Mouse (Mus musculus): ENCODE results near the gene Fosl2. TPM values are rescaled to one million over a fixed set of nuclear protein-coding genes. Genes with fewer than 3 reads are reported as not detected.

Fosl2 gene
- polyA plus RNA-seq, 1 experiment from 2014 or later: 0.55 TPM

- ATAC-seq: no peak
- Histone ChIP-seq H3K4me3 (ENCODE audit: low read depth, low read length) (no peak overlapping the region), H3K9me3 (replicated peaks; ENCODE audit: control insufficient read depth, low read length, poor library complexity, severe bottlenecking) (no peaks in the 10 kb centered on the region), H3K27ac (ENCODE audit: low read length) (no peak overlapping the region), H3K9ac (ENCODE audit: low read depth, low read length) (no peak overlapping the region), H3K4me1 (ENCODE audit: control insufficient read depth, insufficient read depth, low read length) (no peaks in the 10 kb centered on the region), H3K4me2 (ENCODE audit: low read length) (no peak overlapping the region), H3K27me3 (ENCODE audit: control insufficient read depth, insufficient read depth, low read depth, low read length) (no peaks in the 10 kb centered on the region), H3K36me3 (ENCODE audit: control insufficient read depth, insufficient read depth, low read length) (no peaks in the 10 kb centered on the region)
- 73% methylated on average over 4 of the region's 4 CpGs for WGBS
These were observed 69.1 kb downstream of the Fosl2 start for GRCm38 (mm10) chr5:32204653-32205052.

GRCm38 (mm10) chr5:32206726-32207125, 71.1 kb downstream of the Fosl2 start:
- no peak overlapping the region for H3K4me2 ChIP-seq (ENCODE audit: low read length)
- 77% methylated on average over 2 of the region's 2 CpGs for WGBS

More at GRCm38 (mm10) chr5:32206726-32207125, 71.1 kb downstream of the Fosl2 start:
- ATAC-seq: no peak
- Histone ChIP-seq H3K4me3 (ENCODE audit: low read depth, low read length) (no peak overlapping the region), H3K4me1 (ENCODE audit: control insufficient read depth, insufficient read depth, low read length) (no peaks in the 10 kb centered on the region), H3K27me3 (ENCODE audit: control insufficient read depth, insufficient read depth, low read depth, low read length) (no peaks in the 10 kb centered on the region), H3K9ac (ENCODE audit: low read depth, low read length) (no peak overlapping the region), H3K27ac (ENCODE audit: low read length) (no peak overlapping the region), H3K36me3 (ENCODE audit: control insufficient read depth, insufficient read depth, low read length) (no peaks in the 10 kb centered on the region), H3K9me3 (replicated peaks; ENCODE audit: control insufficient read depth, low read length, poor library complexity, severe bottlenecking) (no peaks in the 10 kb centered on the region)

Other genes starting within 250 kb of the Fosl2 start
- 0.04 and 0.09 TPM in 2 replicates for gene Plb1, start 96.9 kb downstream of the Fosl2 start, polyA plus RNA-seq (2015; fragmentation: Nextera tagmentation; extraction: Ambion mirVana)

Data from midbrain, embryonic 16.5 days (tissue).